Mouse (Mus musculus) erythroblast, embryonic 14.5 days (primary cell): ENCODE results near the gene Inhbb. TPM values are rescaled to one million over a fixed set of nuclear protein-coding genes. Genes with fewer than 3 reads are reported as not detected.

Experiments
- H3K27me3 ChIP-seq: 2 replicates; pipeline ENCODE4 v1.6.1; 2012; ENCODE audit warnings: inconsistent platforms; ENCODE audit not compliant: control insufficient read depth
- H3K36me3 ChIP-seq: 2 replicates; pipeline ENCODE4 v1.6.1; 2012; ENCODE audit warnings: mild to moderate bottlenecking, inconsistent platforms; ENCODE audit not compliant: control insufficient read depth
- H3K4me1 ChIP-seq: 2 replicates; pipeline ENCODE4 v1.6.1; 2012; ENCODE audit warnings: inconsistent platforms; ENCODE audit not compliant: control insufficient read depth
- H3K4me3 ChIP-seq: replicated peaks from 2 replicates; pipeline ENCODE3; 2012; ENCODE audit warnings: moderate library complexity, mild to moderate bottlenecking, inconsistent platforms
- H3K9me3 ChIP-seq: 2 replicates; pipeline ENCODE4 v1.6.1; 2012; ENCODE audit warnings: low read length, inconsistent platforms, mixed read lengths; ENCODE audit not compliant: control insufficient read depth
- GATA1 ChIP-seq: IDR thresholded peaks from 2 replicates; pipeline ENCODE4 v1.6.1; 2012; ENCODE audit warnings: low read length, inconsistent platforms, mixed read lengths
- TAL1 ChIP-seq: IDR thresholded peaks from 3 replicates; pipeline ENCODE4 v1.6.1; 2012; ENCODE audit warnings: low read length, inconsistent platforms, mixed read lengths
- polyA plus RNA-seq: library from polyadenylated mRNA; stranded (reverse); fragments of >175 nt; gene quantifications from 2 replicates; pipeline ENCODE4 v1.2.3, GENCODE M21; 2012

Inhbb gene
- 0.01 TPM in 1 of 2 replicates, not detected in the other for polyA plus RNA-seq

DNA sequence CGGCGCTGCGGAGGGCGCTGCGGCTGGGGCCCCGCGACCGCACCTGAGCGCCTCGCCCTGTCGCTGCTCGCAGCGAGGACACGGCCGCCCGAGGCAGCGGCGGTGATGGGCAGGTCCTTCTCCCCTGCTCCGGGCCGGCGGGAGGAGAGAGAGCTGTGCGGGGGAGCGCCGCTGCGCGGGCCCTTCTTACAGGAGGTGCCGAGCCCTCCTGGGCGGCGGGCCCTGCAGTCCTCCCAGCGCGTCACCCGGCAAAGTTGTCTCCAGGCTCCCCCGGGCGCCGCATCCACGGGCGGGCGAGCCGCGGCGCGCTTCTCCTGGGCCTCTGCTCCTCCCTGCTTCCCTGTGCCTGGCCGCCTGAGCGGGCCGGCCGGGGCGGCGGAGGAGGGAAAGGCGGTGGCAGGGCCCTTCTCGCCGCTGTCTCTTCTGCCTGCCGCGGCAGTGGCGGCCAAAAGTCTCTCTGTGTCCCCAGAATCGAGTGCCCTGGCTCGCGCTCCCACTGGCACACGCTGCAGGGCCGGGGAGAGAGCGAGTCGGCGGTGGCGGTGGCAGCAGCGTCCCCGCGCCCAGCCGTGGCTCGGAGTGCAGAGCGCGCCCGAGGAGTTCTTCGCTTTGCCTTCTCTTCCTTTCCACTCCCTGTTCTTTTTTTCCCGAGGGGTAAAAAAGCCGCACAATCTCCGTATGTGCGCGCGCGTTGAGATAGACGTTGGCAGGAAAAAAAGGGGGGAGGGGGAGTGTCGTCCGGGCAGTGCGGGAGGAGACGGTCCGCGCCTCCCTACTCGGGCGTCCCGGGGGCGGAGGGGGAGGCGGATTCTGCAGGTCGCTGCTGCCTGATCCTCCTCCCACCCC is at the start of gene Inhbb:
Inhbb (minus strand) TSS at position 673 of the 846 bp plus-strand sequence.
- TF ChIP-seq GATA1: no peak
- TF ChIP-seq TAL1: no peak
- no peaks in the 10 kb centered on the region; the same call in 1 of the 2 replicates for H3K4me1 ChIP-seq
- peak within 1 kb of the TSS; percentile 38 for H3K4me3 ChIP-seq
- no peaks in the 10 kb centered on the region for H3K9me3 ChIP-seq
- H3K27me3 ChIP-seq: peaks cover 78% of the 10 kb centered on the region
- H3K36me3 ChIP-seq: no peaks in the 10 kb centered on the region

DNA sequence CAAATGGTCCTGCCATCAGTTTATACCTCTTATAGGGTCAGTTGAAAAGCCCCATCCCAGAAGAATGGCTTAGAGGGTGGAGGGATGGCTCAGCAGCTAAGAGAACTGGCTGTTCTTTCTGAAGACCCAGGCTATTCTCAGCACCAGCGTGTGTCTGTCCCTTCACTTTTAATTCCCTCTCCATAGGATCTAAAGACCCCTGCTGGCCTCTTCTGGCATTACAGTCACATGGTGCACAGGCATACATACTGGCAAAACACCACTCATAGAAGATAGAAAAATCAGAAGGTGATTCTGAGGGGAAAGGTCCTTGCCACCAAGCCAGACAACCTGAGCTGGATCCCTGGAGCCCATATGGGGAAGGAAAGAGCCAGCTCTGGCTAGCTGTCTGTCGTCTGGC is 41.3 kb upstream of the Inhbb start:
- Histone ChIP-seq H3K4me3 (no peak overlapping the region), H3K27me3 (no peaks in the 10 kb centered on the region; the same call in 1 of the 2 replicates), H3K4me1 (no peaks in the 10 kb centered on the region), H3K36me3 (no peaks in the 10 kb centered on the region), H3K9me3 (no peaks in the 10 kb centered on the region)
- TF ChIP-seq TAL1 (no peak), GATA1 (no peak)

DNA sequence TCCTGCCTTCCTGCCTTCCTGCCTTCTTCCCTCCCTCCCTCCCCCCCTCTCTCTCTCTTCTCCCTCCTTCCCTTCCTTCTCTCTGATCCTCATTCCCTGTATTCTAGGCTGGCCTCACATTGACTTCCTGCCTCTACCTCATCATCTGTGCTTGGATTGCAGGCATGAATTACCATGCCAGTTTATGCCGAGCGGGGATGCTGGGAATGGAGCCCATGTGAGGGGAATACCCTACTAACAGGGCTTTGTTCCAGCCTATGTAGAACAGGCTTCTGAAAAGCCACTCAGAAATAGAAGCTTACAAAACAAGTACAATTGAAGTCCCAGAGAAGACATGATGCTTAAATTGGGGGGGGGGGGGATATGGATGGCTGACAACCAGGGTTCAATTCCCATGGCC is 38.0 kb upstream of the Inhbb start:
- Histone ChIP-seq H3K4me3 (no peak overlapping the region), H3K4me1 (no peaks in the 10 kb centered on the region), H3K36me3 (no peaks in the 10 kb centered on the region), H3K9me3 (no peaks in the 10 kb centered on the region), H3K27me3 (peaks cover 14% of the 10 kb centered on the region)
- TF ChIP-seq GATA1 (no peak), TAL1 (no peak)

DNA sequence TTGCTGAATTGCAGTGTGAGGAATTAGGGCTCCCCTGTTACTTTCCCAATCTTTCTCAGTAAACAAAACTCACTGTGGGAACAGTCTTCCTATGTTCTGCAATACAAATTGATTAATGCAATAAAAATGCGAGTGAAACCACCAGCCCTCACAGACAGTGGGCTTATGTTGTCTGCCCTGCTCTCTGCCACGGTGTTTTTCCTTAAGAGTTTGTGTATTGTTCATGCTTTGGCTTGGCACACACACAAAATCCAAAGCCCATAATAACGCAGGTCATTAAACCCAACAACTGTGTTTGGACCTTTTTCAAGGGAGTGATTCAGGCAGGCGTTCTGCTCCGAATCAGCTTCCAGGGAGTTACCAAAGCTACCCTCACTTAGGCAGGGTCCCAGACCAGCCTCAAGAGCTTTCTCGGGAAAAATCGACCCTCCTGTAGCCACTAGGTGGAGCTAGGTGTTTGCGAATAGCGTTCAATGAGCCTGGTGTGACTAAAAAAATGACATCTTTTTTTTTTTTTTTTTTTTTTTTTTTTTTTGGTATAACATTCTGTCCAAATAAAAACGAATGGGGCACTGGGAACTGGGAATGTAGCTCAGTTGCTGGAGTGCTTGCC is 36.1 kb upstream of the Inhbb start:
- H3K27me3 ChIP-seq: peaks cover 14% of the 10 kb centered on the region

DNA sequence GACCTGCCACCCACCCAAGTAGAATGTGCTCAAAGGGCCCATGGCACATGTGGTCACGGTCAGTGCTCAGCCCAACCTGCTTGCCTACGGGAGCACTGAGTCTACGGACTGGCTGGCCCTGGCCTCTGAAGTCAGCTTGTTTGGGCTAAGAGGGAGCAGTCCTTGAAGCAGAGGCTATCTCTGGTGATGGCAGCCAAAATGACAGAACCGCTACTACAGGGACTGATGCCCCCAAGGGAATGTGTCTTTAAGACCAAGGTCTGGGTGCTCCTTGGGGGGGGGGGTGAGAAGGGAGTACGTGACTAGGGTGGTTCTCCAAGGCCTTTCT is 35.4 kb upstream of the Inhbb start:
- no peaks in the 10 kb centered on the region for H3K4me1 ChIP-seq
- H3K36me3 ChIP-seq: no peaks in the 10 kb centered on the region
- TF ChIP-seq TAL1 (no peak), GATA1 (no peak)
- H3K27me3 ChIP-seq: peaks cover 14% of the 10 kb centered on the region
- H3K4me3 ChIP-seq: no peak overlapping the region
- H3K9me3 ChIP-seq: no peaks in the 10 kb centered on the region

More for the DNA sequence above, 36.1 kb upstream of the Inhbb start:
- H3K4me1 ChIP-seq: no peaks in the 10 kb centered on the region
- H3K9me3 ChIP-seq: no peaks in the 10 kb centered on the region
- TF ChIP-seq GATA1 (no peak), TAL1 (no peak)
- no peaks in the 10 kb centered on the region for H3K36me3 ChIP-seq
- no peak overlapping the region for H3K4me3 ChIP-seq

DNA sequence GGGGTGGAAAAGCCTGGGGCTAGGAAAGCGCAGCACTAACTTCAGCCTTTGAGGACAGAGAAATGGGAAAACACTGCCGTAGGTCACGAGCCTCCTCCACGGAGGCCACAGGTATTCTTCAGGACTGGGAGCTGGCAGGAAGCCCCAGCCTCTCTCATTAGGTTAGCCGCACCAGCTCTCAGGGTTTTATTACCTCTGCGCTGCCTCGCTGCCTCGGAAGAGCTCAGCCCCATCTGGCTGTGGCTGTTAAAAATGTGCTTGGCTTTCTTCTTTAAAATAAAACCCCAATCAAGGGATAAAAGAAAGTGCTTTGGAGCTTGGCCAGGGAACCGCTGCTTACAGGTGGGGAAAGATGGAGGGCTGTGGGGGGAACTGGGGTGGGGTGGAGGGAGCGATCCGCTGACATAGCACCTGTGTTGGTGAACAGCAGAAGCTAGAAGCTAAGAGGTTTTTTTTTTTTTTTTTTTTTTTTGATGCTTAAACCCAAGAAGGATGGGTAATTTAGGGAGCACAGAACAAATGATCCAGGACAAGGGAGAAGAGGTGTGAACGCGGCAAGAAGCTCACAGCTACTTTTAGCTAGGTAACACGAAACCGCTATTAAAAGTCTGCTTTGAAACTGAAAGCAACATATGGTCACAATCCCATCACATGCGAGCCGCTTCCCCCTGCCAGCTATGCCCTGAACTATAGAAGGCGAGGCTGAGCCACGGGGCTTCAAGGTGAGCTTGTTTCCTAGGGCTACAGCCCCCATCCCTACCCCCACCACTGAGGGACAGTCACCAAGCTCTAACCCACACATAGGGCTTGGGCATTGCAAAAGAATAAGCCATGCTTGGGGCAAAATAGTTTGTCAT is 34.9 kb upstream of the Inhbb start:
- H3K4me1 ChIP-seq: no peaks in the 10 kb centered on the region
- no peak overlapping the region for H3K4me3 ChIP-seq
- no peaks in the 10 kb centered on the region for H3K36me3 ChIP-seq
- no peaks in the 10 kb centered on the region for H3K9me3 ChIP-seq
- no peak for TF ChIP-seq TAL1
- H3K27me3 ChIP-seq: peaks cover 14% of the 10 kb centered on the region

DNA sequence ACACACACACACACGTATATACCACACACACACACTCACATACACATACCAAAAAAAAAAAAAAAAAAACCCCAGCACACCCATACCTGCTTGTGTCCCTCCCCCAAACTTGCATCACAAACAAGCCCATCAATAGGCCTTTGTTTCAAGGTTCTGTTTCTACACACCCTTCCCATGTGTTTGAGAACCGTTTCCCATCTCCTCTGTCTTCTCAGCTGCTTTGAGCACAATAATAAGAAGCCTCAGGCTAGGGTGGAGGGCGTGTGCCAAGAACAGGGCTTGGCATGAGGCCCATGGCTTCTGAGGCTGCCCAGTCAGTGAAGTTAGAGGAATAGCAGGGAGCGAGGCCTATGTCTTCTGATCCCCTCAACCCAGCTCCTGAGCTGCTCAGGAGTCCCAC is 31.7 kb upstream of the Inhbb start:
- Histone ChIP-seq H3K27me3 (peaks cover 14% of the 10 kb centered on the region), H3K4me3 (no peak overlapping the region), H3K9me3 (no peaks in the 10 kb centered on the region), H3K4me1 (no peaks in the 10 kb centered on the region), H3K36me3 (no peaks in the 10 kb centered on the region)
- TF ChIP-seq GATA1: no peak
- TF ChIP-seq TAL1: no peak

DNA sequence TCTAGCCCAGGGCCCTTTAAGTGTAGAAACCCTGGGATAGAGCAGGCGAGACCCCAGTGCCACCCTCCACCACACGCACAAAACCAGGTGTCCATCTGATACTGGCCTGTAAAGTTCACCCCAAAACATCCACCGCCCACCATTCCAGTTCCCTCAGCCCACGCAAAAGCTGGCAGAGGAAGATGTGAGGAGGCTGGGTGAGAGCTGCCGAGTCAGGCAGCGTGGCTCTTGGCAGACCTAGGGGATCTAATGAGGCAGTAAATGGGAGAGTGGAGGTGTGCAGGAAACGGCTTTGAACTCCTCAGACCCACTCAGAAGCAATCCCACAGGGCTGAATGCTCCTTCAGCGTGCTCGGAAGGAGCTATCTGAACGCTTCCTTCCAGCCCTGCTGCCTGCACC is 29.4 kb upstream of the Inhbb start:
- Histone ChIP-seq H3K27me3 (peaks cover 5% of the 10 kb centered on the region), H3K9me3 (no peaks in the 10 kb centered on the region), H3K4me3 (no peak overlapping the region), H3K36me3 (no peaks in the 10 kb centered on the region), H3K4me1 (no peaks in the 10 kb centered on the region)
- TF ChIP-seq GATA1: no peak
- TF ChIP-seq TAL1: no peak

DNA sequence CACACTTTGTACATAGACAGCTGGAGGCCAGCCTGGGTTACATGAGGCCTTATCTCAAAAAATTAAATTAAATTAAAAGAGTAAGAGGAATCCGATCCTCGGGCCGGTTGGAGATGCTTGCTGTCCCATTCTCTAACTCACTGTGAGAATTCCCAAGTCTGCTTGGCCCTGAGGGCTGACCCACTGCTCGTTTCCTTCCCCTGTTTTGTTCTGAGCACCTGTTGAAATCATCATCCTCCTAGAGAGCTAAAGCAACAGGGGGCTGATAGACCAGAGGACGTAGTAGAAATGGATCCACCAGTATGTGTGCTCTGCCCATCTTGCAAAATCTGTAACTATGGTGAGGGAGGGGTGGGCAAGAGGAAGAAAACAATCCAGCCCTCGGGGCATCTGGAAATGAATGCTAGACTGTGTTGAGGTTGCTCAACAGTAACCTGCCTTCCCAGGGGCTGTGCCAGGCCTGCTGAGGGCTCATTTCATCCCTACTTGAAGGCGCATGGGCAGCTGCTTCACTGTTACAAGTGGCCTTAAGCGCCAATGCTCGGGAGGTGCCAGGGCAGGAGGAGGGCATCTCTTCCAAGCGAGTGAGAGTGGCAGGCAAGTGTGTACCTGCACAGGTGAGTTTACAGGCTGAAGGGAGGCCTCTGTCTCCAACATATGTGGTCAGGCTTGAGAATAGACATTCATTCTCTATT is 28.8 kb upstream of the Inhbb start:
- no peaks in the 10 kb centered on the region for H3K9me3 ChIP-seq
- no peak for TF ChIP-seq GATA1
- no peak for TF ChIP-seq TAL1
- no peaks in the 10 kb centered on the region for H3K36me3 ChIP-seq
- H3K4me1 ChIP-seq: no peaks in the 10 kb centered on the region
- H3K27me3 ChIP-seq: no peaks in the 10 kb centered on the region
- H3K4me3 ChIP-seq: no peak overlapping the region
